Mouse (Mus musculus) forebrain, embryonic 10.5 days (tissue): Measurements from ENCODE around the gene 4931428L18Rik. TPM values are rescaled to one million over a fixed set of nuclear protein-coding genes. Genes with fewer than 3 reads are reported as not detected.
A peak's percentile ranks its signal among the peaks of the same experiment; 100 is the strongest.
"Not testable (repeated sequence)": the region's sequence is repeated elsewhere in the genome, so short reads cannot be mapped to it uniquely, and the experiment has no call there.

ENCODE experiments used
- DNase-seq: peaks from one replicate; pipeline ENCODE4 v3.0.0-alpha.2; 2017; ENCODE audit warnings: low spot score; ENCODE audit errors: extremely low spot score
- H3K27ac ChIP-seq: fragments of 300-500 bp; sonication (generic); 2 replicates; pipeline ENCODE4 v1.5.1; 2016; ENCODE audit warnings: mild to moderate bottlenecking
- H3K27me3 ChIP-seq: fragments of 300-500 bp; sonication (generic); 2 replicates; pipeline ENCODE4 v1.6.1; 2016; ENCODE audit warnings: mild to moderate bottlenecking; ENCODE audit not compliant: poor library complexity, severe bottlenecking
- H3K36me3 ChIP-seq: fragments of 300-500 bp; sonication (generic); replicated peaks from 2 replicates; pipeline ENCODE4 v1.6.1; 2016; ENCODE audit warnings: mild to moderate bottlenecking, moderate library complexity
- H3K4me1 ChIP-seq: fragments of 300-500 bp; sonication (generic); 2 replicates; pipeline ENCODE4 v1.6.1; 2016
- H3K4me3 ChIP-seq: fragments of 300-500 bp; sonication (generic); 2 replicates; pipeline ENCODE4 v1.5.1; 2016; ENCODE audit warnings: mild to moderate bottlenecking, moderate library complexity
- H3K9me3 ChIP-seq: fragments of 300-500 bp; sonication (generic); 2 replicates; pipeline ENCODE4 v1.6.1; 2016; ENCODE audit warnings: mild to moderate bottlenecking, moderate library complexity
- WGBS: fragments of 180-500 bp; shearing (Covaris S2); methylation state at CpG from one replicate; pipeline ENCODE4 v1.1.7; 2016; 5-methylcytosine and 5-hydroxymethylcytosine counted together
- polyA plus RNA-seq: library from polyadenylated mRNA; unstranded; fragments of >200 nt; fragmentation: Nextera tagmentation; extraction: Ambion mirVana; gene quantifications from 2 replicates; pipeline ENCODE4 v1.2.1, GENCODE M21; 2016

Gene 4931428L18Rik
- polyA plus RNA-seq, 1 experiment from 2014 or later, result not detected

DNA sequence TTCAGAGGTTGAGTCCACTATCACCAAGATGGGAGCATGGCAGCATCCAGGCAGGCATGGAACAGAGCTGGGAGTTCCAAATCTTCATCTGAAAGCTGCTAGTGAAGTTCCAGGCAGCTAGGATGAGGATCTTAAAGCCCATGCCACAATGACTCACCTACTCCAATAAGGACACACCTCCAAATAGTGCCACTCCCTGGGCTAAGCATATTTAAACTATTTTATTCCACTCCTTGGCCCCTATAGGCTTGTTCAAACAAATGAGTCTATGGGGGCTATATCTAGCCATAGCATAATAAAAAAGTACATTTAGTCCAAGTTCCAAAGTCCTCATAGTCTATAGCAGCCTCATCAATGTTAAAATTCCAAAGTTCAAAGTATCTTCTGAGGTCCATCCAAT lies 199.3 kb downstream of the 4931428L18Rik start:
- H3K4me1 ChIP-seq, result no peaks in the 10 kb centered on the region
- DNase-seq, result no peak
- H3K4me3 ChIP-seq, result no peak overlapping the region
- H3K27me3 ChIP-seq, result no peaks in the 10 kb centered on the region
- H3K9me3 ChIP-seq, result no peaks in the 10 kb centered on the region
- no peaks in the 10 kb centered on the region for H3K36me3 ChIP-seq
- no peak overlapping the region for H3K27ac ChIP-seq

GRCm38 (mm10) chr1:31019283-31019682 lies 203.2 kb downstream of the 4931428L18Rik start:
- Histone ChIP-seq H3K4me3 (no peak overlapping the region), H3K27ac (no peak overlapping the region), H3K9me3 (no peaks in the 10 kb centered on the region), H3K36me3 (no peaks in the 10 kb centered on the region), H3K27me3 (no peaks in the 10 kb centered on the region), H3K4me1 (no peaks in the 10 kb centered on the region; the same call in 1 of the 2 replicates)
- whole genome bisulfite sequencing, result 86% methylated on average over 6 of the region's 6 CpGs
- no peak for DNase-seq

DNA sequence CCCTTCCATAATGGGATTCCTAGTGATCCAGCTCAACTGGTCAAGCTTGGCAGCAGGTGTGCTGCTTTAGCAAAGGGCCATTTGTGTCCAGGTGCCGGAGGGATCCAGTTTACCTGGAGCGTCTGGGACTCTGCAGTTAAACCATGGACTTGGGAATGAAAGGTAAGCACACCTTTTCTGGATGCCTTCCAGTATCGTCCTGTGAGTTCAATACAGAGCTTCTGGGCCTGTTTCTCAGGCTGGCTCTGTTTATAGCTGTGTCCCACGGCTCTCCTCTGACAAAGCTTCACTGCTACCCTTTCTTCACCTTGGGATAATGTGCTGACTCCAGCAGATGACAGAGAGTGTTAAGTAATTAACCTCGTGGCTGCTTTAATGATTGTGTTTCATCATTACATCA lies 205.1 kb downstream of the 4931428L18Rik start:
- H3K27ac ChIP-seq, result no peak overlapping the region
- WGBS, result 89% methylated on average over 5 of the region's 5 CpGs
- H3K4me1 ChIP-seq, result peaks cover 4% of the 10 kb centered on the region
- H3K4me3 ChIP-seq, result no peak overlapping the region
- no peak for DNase-seq
- H3K27me3 ChIP-seq, result no peaks in the 10 kb centered on the region
- no peaks in the 10 kb centered on the region for H3K9me3 ChIP-seq
- no peaks in the 10 kb centered on the region for H3K36me3 ChIP-seq

- Histone ChIP-seq H3K27ac (no peak overlapping the region), H3K36me3 (no peaks in the 10 kb centered on the region), H3K27me3 (no peaks in the 10 kb centered on the region), H3K4me3 (no peak overlapping the region), H3K9me3 (no peaks in the 10 kb centered on the region), H3K4me1 (peaks cover 4% of the 10 kb centered on the region)
- 92% methylated on average over 6 of the region's 6 CpGs for WGBS
- no peak for DNase-seq
Observed at GRCm38 (mm10) chr1:31016068-31016467, 206.4 kb downstream of the 4931428L18Rik start.

- DNase-seq, result no peak
- Histone ChIP-seq H3K36me3 (no peaks in the 10 kb centered on the region), H3K4me3 (no peak overlapping the region), H3K4me1 (peaks cover 4% of the 10 kb centered on the region), H3K27me3 (no peaks in the 10 kb centered on the region), H3K27ac (no peak overlapping the region), H3K9me3 (no peaks in the 10 kb centered on the region)
- WGBS, result 76% methylated on average over 2 of the region's 2 CpGs
Observed at GRCm38 (mm10) chr1:31015261-31015660, 207.2 kb downstream of the 4931428L18Rik start.

DNA sequence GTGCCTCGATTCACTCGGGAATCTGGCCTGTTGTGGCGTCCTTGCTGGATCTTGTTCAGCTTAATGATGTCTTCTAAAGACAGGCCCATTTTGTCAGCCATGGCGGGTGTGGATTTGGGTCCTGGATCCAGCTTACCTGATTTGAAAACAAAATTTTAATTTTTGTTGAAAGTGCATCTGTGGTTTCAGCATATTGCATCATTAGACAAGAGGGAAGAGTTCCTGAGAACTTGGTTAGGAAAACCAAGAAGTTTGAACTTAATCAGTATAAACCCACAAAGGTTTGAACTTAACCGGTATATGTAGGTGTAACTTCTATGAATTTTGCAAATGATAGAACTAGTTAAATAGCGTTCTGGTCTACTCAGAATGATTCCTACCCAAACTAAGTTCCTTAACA lies 244.6 kb downstream of the 4931428L18Rik start, which contains the start of gene AC153137.1:
Gene AC153137.1, minus strand, starts transcription at position 101 of the 400 bp plus-strand sequence.
- H3K9me3 ChIP-seq, H3K27ac ChIP-seq, DNase-seq, H3K4me3 ChIP-seq, H3K4me1 ChIP-seq, H3K27me3 ChIP-seq, H3K36me3 ChIP-seq: not testable (repeated sequence)
- 91% methylated on average over 5 of the region's 6 CpGs for WGBS

- not testable (repeated sequence) for H3K4me1 ChIP-seq, H3K4me3 ChIP-seq, DNase-seq, H3K9me3 ChIP-seq, H3K36me3 ChIP-seq, H3K27me3 ChIP-seq, H3K27ac ChIP-seq
- 89% methylated on average over 7 of the region's 7 CpGs for WGBS
Observed at GRCm38 (mm10) chr1:30977239-30977638, 245.2 kb downstream of the 4931428L18Rik start.

GRCm38 (mm10) chr1:30951795-30952194 lies 270.7 kb downstream of the 4931428L18Rik start:
- H3K4me1 ChIP-seq, result peaks cover 20% of the 10 kb centered on the region
- no peak overlapping the region for H3K4me3 ChIP-seq
- H3K27me3 ChIP-seq, result no peaks in the 10 kb centered on the region
- H3K9me3 ChIP-seq, result no peaks in the 10 kb centered on the region
- H3K36me3 ChIP-seq, result no peaks in the 10 kb centered on the region
- DNase-seq, result no peak
- 83% methylated on average over 2 of the region's 2 CpGs for WGBS
- no peak overlapping the region for H3K27ac ChIP-seq

DNA sequence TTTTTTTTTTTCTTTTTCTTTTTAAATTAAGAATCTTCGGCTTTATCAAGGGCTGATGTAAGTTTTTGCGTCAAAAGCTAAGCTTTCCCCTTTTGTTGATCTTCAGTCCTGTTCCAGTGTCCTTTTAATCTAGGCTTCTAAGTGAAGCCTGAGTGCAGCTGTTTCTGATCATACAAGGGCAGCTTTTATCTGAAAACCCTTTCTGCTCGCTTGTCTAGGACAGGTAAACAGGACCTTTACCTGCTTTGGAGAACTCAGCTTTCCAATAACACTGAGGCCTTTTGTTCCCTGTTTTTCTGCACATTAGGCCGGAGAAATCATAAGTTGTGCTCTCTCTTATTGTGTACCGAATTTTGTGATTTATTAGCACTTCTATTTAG lies 272.0 kb downstream of the 4931428L18Rik start:
- peaks cover 24% of the 10 kb centered on the region for H3K4me1 ChIP-seq
- no peaks in the 10 kb centered on the region for H3K9me3 ChIP-seq
- no peaks in the 10 kb centered on the region for H3K27me3 ChIP-seq
- peaks cover 4% of the 10 kb centered on the region for H3K36me3 ChIP-seq
- peak overlapping the region; percentile 99 for H3K27ac ChIP-seq
- peak overlapping the region; percentile 91 for H3K4me3 ChIP-seq
- WGBS, result 50% methylated on average over 5 of the region's 5 CpGs
- no peak for DNase-seq

DNA sequence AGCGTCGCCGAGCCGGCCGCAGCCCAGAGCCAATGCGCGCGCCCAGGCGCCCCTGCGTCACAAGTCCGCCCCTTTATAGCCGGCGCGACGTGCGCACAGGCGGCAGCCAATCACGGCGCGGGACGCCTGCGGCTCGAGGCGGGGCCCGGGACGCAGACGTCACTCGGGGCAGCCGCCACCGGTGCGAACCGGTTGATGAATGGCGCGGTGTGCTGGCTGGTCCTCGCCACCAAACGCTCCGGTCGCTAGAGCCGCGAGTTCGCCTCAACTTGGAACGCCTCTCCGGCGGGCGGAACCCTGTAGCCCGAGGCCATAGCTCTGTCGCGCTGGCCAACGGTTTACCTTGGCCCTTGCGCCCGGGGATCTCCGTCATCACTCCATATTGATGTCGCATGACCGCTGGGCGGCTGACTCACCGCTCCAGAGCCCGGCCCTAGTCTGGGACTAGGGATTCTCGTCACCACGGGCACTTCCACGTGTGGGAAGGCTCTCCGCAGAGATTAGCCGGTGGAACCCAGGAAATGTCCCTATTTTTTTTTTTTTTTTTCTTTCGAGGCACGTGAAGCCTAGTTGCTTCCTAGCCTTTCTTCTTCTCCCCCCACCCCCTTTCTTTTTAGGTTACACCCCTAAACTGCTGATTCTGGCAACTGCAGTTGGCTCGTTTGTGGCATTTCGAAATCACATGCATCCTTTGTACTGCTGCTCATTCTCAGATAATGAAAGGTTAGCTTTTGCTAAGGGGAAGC lies 272.6 kb downstream of the 4931428L18Rik start:
- peak overlapping the region; percentile 91 for H3K4me3 ChIP-seq
- H3K27ac ChIP-seq, result peak overlapping the region; percentile 99
- no peaks in the 10 kb centered on the region for H3K27me3 ChIP-seq
- WGBS, result under 1% methylated on average over 66 of the region's 66 CpGs
- peaks cover 10% of the 10 kb centered on the region for H3K36me3 ChIP-seq
- no peaks in the 10 kb centered on the region for H3K9me3 ChIP-seq
- DNase-seq, result peak; percentile 94
- peaks cover 24% of the 10 kb centered on the region for H3K4me1 ChIP-seq

DNA sequence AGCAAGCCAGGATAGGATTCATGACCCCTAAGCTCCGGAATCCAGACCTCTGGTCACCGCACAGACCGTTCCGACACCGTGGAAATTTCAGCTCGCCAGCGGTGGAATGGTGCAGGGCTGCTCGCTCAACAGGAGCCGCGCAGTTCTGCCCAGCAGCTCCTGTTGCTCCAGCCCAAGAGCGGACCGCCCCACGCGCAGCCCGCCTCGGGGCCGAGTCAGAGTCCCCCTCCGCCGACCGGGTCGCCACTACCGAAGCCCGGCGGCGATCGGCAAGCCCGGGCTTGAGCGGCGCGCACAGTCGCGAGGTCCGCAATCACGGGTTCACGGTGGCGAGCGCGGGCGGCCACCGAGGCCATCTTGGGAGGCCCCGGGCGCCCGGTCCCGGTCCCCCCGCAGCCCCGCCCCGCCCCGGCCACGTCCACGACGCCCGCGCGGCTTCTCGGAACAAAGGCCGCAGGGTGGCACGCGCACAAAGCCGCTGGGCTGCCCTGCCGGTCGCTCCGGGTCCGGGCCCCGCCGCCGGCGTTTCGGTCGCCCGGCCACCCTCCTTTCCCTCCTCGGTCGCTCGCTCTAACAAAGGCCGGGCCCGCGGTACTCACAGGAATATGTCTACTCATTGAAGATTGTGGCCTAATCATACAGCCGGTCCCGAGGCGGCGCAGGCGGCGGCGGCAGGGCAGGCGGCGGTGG lies 273.4 kb downstream of the 4931428L18Rik start:
- no peaks in the 10 kb centered on the region for H3K9me3 ChIP-seq
- DNase-seq, result peak; percentile 68
- under 1% methylated on average over 79 of the region's 85 CpGs for WGBS
- no peaks in the 10 kb centered on the region for H3K27me3 ChIP-seq
- H3K4me3 ChIP-seq, result peak overlapping the region; percentile 91
- H3K36me3 ChIP-seq, result peaks cover 18% of the 10 kb centered on the region
- peak overlapping the region; percentile 99 for H3K27ac ChIP-seq
- peaks cover 24% of the 10 kb centered on the region for H3K4me1 ChIP-seq

DNA sequence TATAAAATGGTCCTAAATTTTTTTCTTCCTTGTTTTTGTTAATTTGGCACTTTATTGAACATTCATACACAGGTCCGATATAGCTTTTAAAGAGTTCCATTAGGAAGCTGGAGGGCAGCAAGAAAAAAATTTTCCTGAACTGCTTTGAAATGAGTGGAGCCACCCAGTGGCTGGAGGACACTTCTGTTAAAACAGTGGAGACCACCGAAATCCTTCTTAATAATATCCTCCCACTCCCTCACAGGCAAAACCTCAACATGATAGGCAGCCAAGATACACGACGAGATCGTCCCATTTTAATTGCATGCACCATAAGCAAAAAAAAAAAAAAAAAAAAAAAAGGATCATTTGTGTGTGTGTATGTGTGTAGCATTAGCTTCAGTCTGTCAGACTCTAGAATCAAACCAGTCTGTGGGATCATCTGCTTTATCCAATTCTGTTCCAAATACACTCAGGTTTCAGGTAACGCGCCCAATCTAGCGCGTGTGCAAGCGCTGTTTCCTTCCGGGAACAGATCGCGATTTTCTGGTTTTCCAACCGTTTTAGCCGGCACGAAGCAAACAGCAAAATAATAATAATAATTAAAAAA lies 274.0 kb downstream of the 4931428L18Rik start:
- under 1% methylated on average over 16 of the region's 16 CpGs for WGBS
- peak overlapping the region; percentile 91 for H3K4me3 ChIP-seq
- peak; percentile 41 for DNase-seq
- peak overlapping the region; percentile 99 for H3K27ac ChIP-seq
- H3K27me3 ChIP-seq, result no peaks in the 10 kb centered on the region
- H3K4me1 ChIP-seq, result peaks cover 24% of the 10 kb centered on the region
- H3K36me3 ChIP-seq, result peaks cover 24% of the 10 kb centered on the region
- H3K9me3 ChIP-seq, result no peaks in the 10 kb centered on the region
